ENCODE assay signal across 8 mouse cellular contexts in the genomic region with DNA sequence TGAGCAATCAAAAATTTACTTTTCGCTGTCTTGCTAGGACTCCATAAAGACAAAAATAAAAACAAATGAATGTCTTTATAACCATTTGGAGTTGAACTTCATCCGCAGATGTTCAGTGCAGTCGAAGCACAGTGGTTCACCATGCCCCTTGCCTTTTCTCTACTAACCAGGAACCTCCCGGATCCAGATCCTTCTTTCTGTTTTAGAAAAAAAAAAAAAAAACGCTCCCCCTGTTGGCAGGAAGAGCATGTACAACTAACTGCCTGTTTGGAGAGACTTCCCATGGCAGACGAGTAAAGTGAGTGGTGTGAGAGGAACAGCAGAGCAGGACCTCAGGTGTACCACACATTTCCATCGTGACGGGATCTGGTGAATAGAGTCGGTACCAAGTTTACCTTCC. TPM values are rescaled to one million over a fixed set of nuclear protein-coding genes. Genes with fewer than 3 reads are reported as not detected.
A peak's percentile ranks its signal among the peaks of the same experiment; 100 is the strongest.
DNase-seq lines count a peak whose midpoint lies in the region; ATAC-seq and TF ChIP-seq lines count a peak whose summit lies in the region.

No protein-coding gene starts in this region.

- H3K36me3 ChIP-seq in lung, postnatal 0 days (ENCODE audit: insufficient read depth, low read length), result no peaks in the 10 kb centered on the region
- H3K36me3 ChIP-seq in heart, embryonic 16.5 days (ENCODE audit: control insufficient read depth, insufficient read depth), result no peaks in the 10 kb centered on the region
- peaks cover 19% of the 10 kb centered on the region; the same call in 1 of the 2 replicates for H3K36me3 ChIP-seq in liver, postnatal 0 days (replicated peaks; ENCODE audit: insufficient read depth, low read length)
- H3K36me3 ChIP-seq in stomach, embryonic 16.5 days (ENCODE audit: control insufficient read depth, insufficient read depth, low read length), result no peaks in the 10 kb centered on the region

- no peaks in the 10 kb centered on the region for H3K9me3 ChIP-seq in lung, postnatal 0 days (ENCODE audit: low read length)
- H3K9me3 ChIP-seq in heart, embryonic 16.5 days (replicated peaks; ENCODE audit: control insufficient read depth, low read length), result no peaks in the 10 kb centered on the region
- H3K9me3 ChIP-seq in liver, postnatal 0 days (ENCODE audit: low read length), result no peaks in the 10 kb centered on the region
- no peaks in the 10 kb centered on the region for H3K9me3 ChIP-seq in stomach, embryonic 16.5 days (replicated peaks; ENCODE audit: control insufficient read depth, low read length)

- H3K4me1 ChIP-seq in lung, postnatal 0 days (ENCODE audit: insufficient read depth, low read depth, low read length), result no peaks in the 10 kb centered on the region
- no peaks in the 10 kb centered on the region for H3K4me1 ChIP-seq in brown adipose tissue, adult 24 weeks (ENCODE audit: control insufficient read depth, insufficient read depth, insufficient read length, low read length)
- peaks cover 19% of the 10 kb centered on the region for H3K4me1 ChIP-seq in heart, embryonic 16.5 days (ENCODE audit: control insufficient read depth, insufficient read depth, low read length)
- H3K4me1 ChIP-seq in liver, postnatal 0 days (ENCODE audit: insufficient read depth), result peaks cover 22% of the 10 kb centered on the region
- peaks cover 14% of the 10 kb centered on the region; the same call in 1 of the 2 replicates for H3K4me1 ChIP-seq in stomach, embryonic 16.5 days (ENCODE audit: control insufficient read depth, insufficient read depth, low read length)

- peak; percentile 85 for DNase-seq in lung, postnatal 0 days (ENCODE audit: low spot score)
- DNase-seq in lung, postnatal 36 days, result no peak
- DNase-seq in liver, postnatal 0 days, result peak; percentile 36
- DNase-seq in ovary, postnatal 10 days (ENCODE audit: low spot score), result no peak
- DNase-seq in thymus, postnatal 36 days, result no peak

- peak overlapping the region; percentile 93 for H3K4me2 ChIP-seq in lung, postnatal 0 days (replicated peaks; ENCODE audit: low read depth, low read length)
- peak overlapping the region; percentile 93 for H3K4me2 ChIP-seq in heart, embryonic 16.5 days (ENCODE audit: low read depth, low read length)
- H3K4me2 ChIP-seq in liver, postnatal 0 days (ENCODE audit: low read depth, low read length), result peak overlapping the region; percentile 79
- peak overlapping the region; percentile 65 for H3K4me2 ChIP-seq in stomach, embryonic 16.5 days (ENCODE audit: low read depth, low read length)

- no peak for ATAC-seq in lung, postnatal 0 days
- ATAC-seq in heart, embryonic 16.5 days (replicated peaks; ENCODE audit: extremely low read depth, insufficient read depth, low FRiP score), result no peak
- ATAC-seq in liver, postnatal 0 days, result peak; percentile 4; the same call in 1 of the 2 replicates
- ATAC-seq in stomach, embryonic 16.5 days (ENCODE audit: insufficient read depth, low FRiP score), result no peak

- no peaks in the 10 kb centered on the region for H3K27me3 ChIP-seq in lung, postnatal 0 days (replicated peaks; ENCODE audit: insufficient read depth, low read length)
- no peaks in the 10 kb centered on the region for H3K27me3 ChIP-seq in heart, embryonic 16.5 days (ENCODE audit: control insufficient read depth, insufficient read depth, low read length)
- H3K27me3 ChIP-seq in liver, postnatal 0 days (ENCODE audit: insufficient read depth, low read length), result no peaks in the 10 kb centered on the region
- no peaks in the 10 kb centered on the region for H3K27me3 ChIP-seq in stomach, embryonic 16.5 days (ENCODE audit: control insufficient read depth, insufficient read depth, low read length)

- no peak overlapping the region for H3K27ac ChIP-seq in lung, postnatal 0 days (ENCODE audit: low read length)
- no peak overlapping the region for H3K27ac ChIP-seq in brown adipose tissue, adult 24 weeks (replicated peaks; ENCODE audit: low read depth, low read length)
- no peak overlapping the region for H3K27ac ChIP-seq in heart, embryonic 16.5 days (ENCODE audit: low read length)
- H3K27ac ChIP-seq in liver, postnatal 0 days (ENCODE audit: low read depth), result peak overlapping the region; percentile 93; the same call in 1 of the 2 replicates
- H3K27ac ChIP-seq in stomach, embryonic 16.5 days (ENCODE audit: low read length), result no peak overlapping the region

- peak overlapping the region; percentile 78 for H3K4me3 ChIP-seq in lung, postnatal 0 days (ENCODE audit: low read depth, low read length)
- peak overlapping the region; percentile 50 for H3K4me3 ChIP-seq in brown adipose tissue, adult 24 weeks (ENCODE audit: insufficient read depth, low read depth, low read length)
- H3K4me3 ChIP-seq in heart, embryonic 16.5 days (ENCODE audit: low read length), result peak overlapping the region; percentile 88
- H3K4me3 ChIP-seq in liver, postnatal 0 days (ENCODE audit: low read depth, low read length), result peak overlapping the region; percentile 87
- H3K4me3 ChIP-seq in stomach, embryonic 16.5 days (replicated peaks; ENCODE audit: low read length), result peak overlapping the region; percentile 77

- no peak overlapping the region for H3K9ac ChIP-seq in lung, postnatal 0 days (replicated peaks; ENCODE audit: low read depth)
- H3K9ac ChIP-seq in heart, embryonic 16.5 days (ENCODE audit: low read length), result no peak overlapping the region
- H3K9ac ChIP-seq in liver, postnatal 0 days (replicated peaks), result peak overlapping the region; percentile 93
- H3K9ac ChIP-seq in stomach, embryonic 16.5 days (ENCODE audit: low read length), result peak overlapping the region; percentile 46; the same call in 1 of the 2 replicates

- TF ChIP-seq CTCF in lung, postnatal 0 days (IDR thresholded peaks at IDR 0.05), result peak; percentile 74
- TF ChIP-seq CTCF in liver, postnatal 0 days (IDR thresholded peaks at IDR 0.05; ENCODE audit: low read depth), result peak; percentile 79

- 19% methylated on average over 9 of the region's 9 CpGs for WGBS in lung, postnatal 0 days
- WGBS in heart, embryonic 16.5 days, result 26% methylated on average over 9 of the region's 9 CpGs
- 18% methylated on average over 9 of the region's 9 CpGs for WGBS in liver, postnatal 0 days (ENCODE audit: insufficient replicate concordance)
- 38% methylated on average over 9 of the region's 9 CpGs for WGBS in stomach, embryonic 16.5 days

- no peak for TF ChIP-seq EP300 in lung, postnatal 0 days (IDR thresholded peaks at IDR 0.05)
- TF ChIP-seq EP300 in liver, postnatal 0 days (IDR thresholded peaks at IDR 0.05; ENCODE audit: low read depth), result peak; percentile 24; the same call in 1 of the 2 replicates

RNA-seq across cellular contexts. Expression of gene Gclc, which starts 1.7 kb away (rescaled TPM):
- 40.8 and 71.8 TPM in 2 replicates for polyA plus RNA-seq in lung, postnatal 0 days (2015; fragmentation: Nextera tagmentation; extraction: Ambion mirVana)
- 11.1 and 11.6 TPM in 2 replicates for polyA plus RNA-seq in brown adipose tissue, adult 24 weeks (2012; ENCODE audit: insufficient read depth, insufficient read length, missing spikeins)
- 6.6 and 7.4 TPM in 2 replicates for polyA plus RNA-seq in heart, embryonic 16.5 days (2015; fragmentation: Nextera tagmentation; extraction: Ambion mirVana)
- 22.9 and 24.0 TPM in 2 replicates for polyA plus RNA-seq in liver, postnatal 0 days (2015; fragmentation: Nextera tagmentation; extraction: Ambion mirVana)
- polyA plus RNA-seq in stomach, embryonic 16.5 days (2015; fragmentation: Nextera tagmentation; extraction: Ambion mirVana), result 9.8 and 10.9 TPM in 2 replicates

Comparison
In these comparisons a context has a peak if more than half of its experiments do, and no peak if none do; other contexts are left out.
1. DNase-seq: peak in lung, postnatal 0 days (single experiment) and liver, postnatal 0 days (single experiment); none in lung, postnatal 36 days (single experiment), ovary, postnatal 10 days (single experiment) and thymus, postnatal 36 days (0 of 2).
2. H3K9ac ChIP-seq: peak in liver, postnatal 0 days (single experiment) and stomach, embryonic 16.5 days (single experiment); none in lung, postnatal 0 days (single experiment) and heart, embryonic 16.5 days (single experiment).
3. Peak in every context shown above with its lines, with median percentiles within 50 percentile points of each other: H3K4me2 ChIP-seq and H3K4me3 ChIP-seq.